34 mouse cellular contexts compared by ENCODE assay signal in genomic region chr13:25333803-25334202, GRCm38 (mm10).
A peak's percentile ranks its signal among the peaks of the same experiment; 100 is the strongest.
DNase-seq lines count a peak whose midpoint lies in the region; ATAC-seq and TF ChIP-seq lines count a peak whose summit lies in the region.
"Had no signal": no experiment of that assay in that cellular context is flagged by ENCODE, and none has a peak within 500 bp of the region (broad histone marks: within the 10 kb centered on the region; RNA-seq: fewer than 3 reads in every experiment).

No protein-coding gene starts in this region.

- no peaks in the 10 kb centered on the region for H3K27me3 ChIP-seq in midbrain, postnatal 0 days (ENCODE audit: insufficient read depth, low read length)
- H3K27me3 ChIP-seq in midbrain, embryonic 13.5 days: no peaks in the 10 kb centered on the region
- H3K27me3 ChIP-seq in ES-Bruce4 (ENCODE audit: control insufficient read depth, insufficient read depth, low read length, poor library complexity, severe bottlenecking): no peaks in the 10 kb centered on the region
- H3K27me3 ChIP-seq: embryonic facial prominence, embryonic 15.5 days; forebrain, embryonic 13.5 days; heart, embryonic 13.5 days; intestine, embryonic 15.5 days; limb, embryonic 12.5 days; neural tube, embryonic 12.5 days had no signal

- ATAC-seq in midbrain, postnatal 0 days (ENCODE audit: low FRiP score): no peak
- ATAC-seq in midbrain, embryonic 13.5 days: no peak
- ATAC-seq: CD4-positive, CD25-positive, alpha-beta regulatory T cell, adult 4 months; forebrain, embryonic 13.5 days; hindbrain, embryonic 16.5 days; intestine, embryonic 15.5 days; liver, postnatal 0 days had no signal

- H3K4me3 ChIP-seq in layer of hippocampus, adult 2 months: no peak overlapping the region
- no peak overlapping the region for H3K4me3 ChIP-seq in midbrain, postnatal 0 days (ENCODE audit: low read depth, low read length)
- no peak overlapping the region for H3K4me3 ChIP-seq in midbrain, embryonic 13.5 days (replicated peaks)
- H3K4me3 ChIP-seq in ES-Bruce4 (ENCODE audit: low read depth, low read length): no peak overlapping the region
- H3K4me3 ChIP-seq: embryonic facial prominence, embryonic 10.5 days; embryonic facial prominence, embryonic 15.5 days; forebrain, embryonic 13.5 days; gastrocnemius, adult 2 months; heart, adult 2 months; heart, embryonic 13.5 days; hindbrain, embryonic 10.5 days; intestine, embryonic 15.5 days; limb, embryonic 12.5 days; myocyte; neural tube, embryonic 12.5 days had no signal

- no peak overlapping the region for H3K4me2 ChIP-seq in midbrain, postnatal 0 days (ENCODE audit: low read depth, low read length, poor library complexity, severe bottlenecking)
- no peak overlapping the region for H3K4me2 ChIP-seq in midbrain, embryonic 13.5 days (replicated peaks)
- H3K4me2 ChIP-seq: embryonic facial prominence, embryonic 15.5 days; forebrain, embryonic 13.5 days; heart, embryonic 13.5 days; intestine, embryonic 15.5 days; limb, embryonic 12.5 days; neural tube, embryonic 12.5 days had no signal

- no peaks in the 10 kb centered on the region for H3K9me3 ChIP-seq in midbrain, postnatal 0 days (ENCODE audit: low read length)
- H3K9me3 ChIP-seq in midbrain, embryonic 13.5 days: no peaks in the 10 kb centered on the region
- no peaks in the 10 kb centered on the region for H3K9me3 ChIP-seq in ES-Bruce4 (replicated peaks; ENCODE audit: control insufficient read depth, insufficient read depth, low read length, poor library complexity, severe bottlenecking)
- H3K9me3 ChIP-seq: embryonic facial prominence, embryonic 10.5 days; embryonic facial prominence, embryonic 15.5 days; forebrain, embryonic 13.5 days; heart, embryonic 13.5 days; hindbrain, embryonic 10.5 days; intestine, embryonic 15.5 days; limb, embryonic 12.5 days; neural tube, embryonic 12.5 days had no signal

- no peak overlapping the region for H3K9ac ChIP-seq in midbrain, postnatal 0 days (replicated peaks; ENCODE audit: low read length, poor library complexity, severe bottlenecking)
- H3K9ac ChIP-seq in midbrain, embryonic 13.5 days (replicated peaks): no peak overlapping the region
- no peak overlapping the region for H3K9ac ChIP-seq in ES-Bruce4 (ENCODE audit: low read depth, poor library complexity, severe bottlenecking)
- H3K9ac ChIP-seq: embryonic facial prominence, embryonic 15.5 days; forebrain, embryonic 13.5 days; heart, embryonic 13.5 days; intestine, embryonic 15.5 days; limb, embryonic 12.5 days; liver, postnatal 0 days; neural tube, embryonic 12.5 days had no signal

- H3K27ac ChIP-seq in layer of hippocampus, adult 2 months: no peak overlapping the region
- no peak overlapping the region for H3K27ac ChIP-seq in midbrain, postnatal 0 days (ENCODE audit: low read depth, low read length)
- H3K27ac ChIP-seq in midbrain, embryonic 13.5 days: no peak overlapping the region
- no peak overlapping the region for H3K27ac ChIP-seq in ES-Bruce4 (ENCODE audit: insufficient read depth, low read length)
- H3K27ac ChIP-seq: embryonic facial prominence, embryonic 10.5 days; embryonic facial prominence, embryonic 15.5 days; forebrain, embryonic 13.5 days; gastrocnemius, adult 2 months; heart, adult 2 months; heart, embryonic 13.5 days; hindbrain, embryonic 10.5 days; intestine, embryonic 15.5 days; limb, embryonic 12.5 days; macrophage; neural tube, embryonic 12.5 days had no signal

- WGBS in midbrain, postnatal 0 days: 84% methylated on average over 1 of the region's 1 CpGs
- 73% methylated on average over 1 of the region's 1 CpGs for WGBS in midbrain, embryonic 13.5 days

- DNase-seq in layer of hippocampus, adult 2 months (ENCODE audit: low spot score in 2 of 2): no peak
- no peak for DNase-seq in layer of hippocampus, adult 8-10 months (ENCODE audit: low spot score in 2 of 2)
- DNase-seq in midbrain, postnatal 0 days (ENCODE audit: low spot score): no peak
- peak; percentile 30 for DNase-seq in ZHBTc4 (ENCODE audit: low read depth, low spot score)
- no peak for DNase-seq in T-cell, adult 2 months (ENCODE audit: low spot score)
- no peak for DNase-seq in heart, adult 9 months (ENCODE audit: low spot score in 2 of 2)
- DNase-seq: adrenal gland, adult 8-10 months; cerebellum, adult 8-10 months; gastrocnemius, adult 2 months; gastrocnemius, postnatal 36 days; heart, adult 2 months; heart, postnatal 10 days; kidney, adult 2 months; kidney, postnatal 4 days; layer of hippocampus, adult 9-11 months; liver, postnatal 0 days; lung, postnatal 10 days; thymus, adult 18-20 months; thymus, postnatal 36 days had no signal

- peak; percentile 54 for TF ChIP-seq CTCF in layer of hippocampus, adult 2 months (conservative IDR thresholded peaks at IDR 0.05)
- peak; percentile 46 for TF ChIP-seq CTCF in midbrain, postnatal 0 days (IDR thresholded peaks at IDR 0.05)
- TF ChIP-seq CTCF in ES-Bruce4 (IDR thresholded peaks at IDR 0.05; ENCODE audit: low read depth, low read length): peak; percentile 14

- no peaks in the 10 kb centered on the region for H3K36me3 ChIP-seq in midbrain, postnatal 0 days (ENCODE audit: insufficient read depth, low read length)
- H3K36me3 ChIP-seq in midbrain, embryonic 13.5 days: no peaks in the 10 kb centered on the region
- H3K36me3 ChIP-seq in ES-Bruce4 (ENCODE audit: control insufficient read depth, insufficient read depth, low read length, poor library complexity, severe bottlenecking): no peaks in the 10 kb centered on the region
- H3K36me3 ChIP-seq: embryonic facial prominence, embryonic 10.5 days; embryonic facial prominence, embryonic 15.5 days; G1E; heart, embryonic 13.5 days; hindbrain, embryonic 10.5 days; intestine, embryonic 15.5 days; limb, embryonic 12.5 days; neural tube, embryonic 12.5 days had no signal

- TF ChIP-seq POLR2A in ES-Bruce4 (IDR thresholded peaks at IDR 0.05; ENCODE audit: insufficient read depth, low read length): no peak

- no peaks in the 10 kb centered on the region for H3K4me1 ChIP-seq in midbrain, postnatal 0 days (ENCODE audit: insufficient read depth, low read length)
- H3K4me1 ChIP-seq in midbrain, embryonic 13.5 days (replicated peaks): no peaks in the 10 kb centered on the region
- no peaks in the 10 kb centered on the region for H3K4me1 ChIP-seq in ES-Bruce4 (ENCODE audit: control insufficient read depth, insufficient read depth, low read length)
- H3K4me1 ChIP-seq: embryonic facial prominence, embryonic 10.5 days; embryonic facial prominence, embryonic 15.5 days; forebrain, embryonic 13.5 days; heart, embryonic 13.5 days; hindbrain, embryonic 10.5 days; intestine, embryonic 15.5 days; limb, embryonic 12.5 days; neural tube, embryonic 12.5 days had no signal

- TF ChIP-seq EP300 in ES-Bruce4 (IDR thresholded peaks at IDR 0.05; ENCODE audit: insufficient read depth, low read depth, low read length): no peak
